Mouse (Mus musculus) stomach, embryonic 15.5 days (tissue): Measurements from ENCODE around the gene Itgam. TPM values are rescaled to one million over a fixed set of nuclear protein-coding genes. Genes with fewer than 3 reads are reported as not detected.
"Not testable (repeated sequence)": the region's sequence is repeated elsewhere in the genome, so short reads cannot be mapped to it uniquely, and the experiment has no call there.

Experiments used
- ATAC-seq: fragments of 200-750 bp; cut with Nextera tagmentation; 2 replicates; pipeline ENCODE4 v1.8.0; 2017; ENCODE audit warnings: low read depth, moderate number of reproducible peaks, moderate TSS enrichment; ENCODE audit not compliant: insufficient read depth, low FRiP score
- H3K27ac ChIP-seq: fragments of 300-500 bp; sonication (generic); 2 replicates; pipeline ENCODE4 v1.5.1; 2015; ENCODE audit warnings: mild to moderate bottlenecking, inconsistent platforms
- H3K27me3 ChIP-seq: fragments of 300-500 bp; sonication (generic); replicated peaks from 2 replicates; pipeline ENCODE4 v1.6.1; 2015; ENCODE audit warnings: inconsistent platforms
- H3K36me3 ChIP-seq: fragments of 300-500 bp; sonication (generic); 2 replicates; pipeline ENCODE4 v1.6.1; 2015; ENCODE audit warnings: inconsistent platforms
- H3K4me1 ChIP-seq: fragments of 300-500 bp; sonication (generic); 2 replicates; pipeline ENCODE4 v1.6.1; 2015; ENCODE audit warnings: inconsistent platforms
- H3K4me2 ChIP-seq: fragments of 300-500 bp; sonication (generic); 2 replicates; pipeline ENCODE4 v1.6.1; 2015; ENCODE audit warnings: mild to moderate bottlenecking, inconsistent platforms
- H3K4me3 ChIP-seq: fragments of 300-500 bp; sonication (generic); replicated peaks from 2 replicates; pipeline ENCODE4 v1.5.1; 2015; ENCODE audit warnings: inconsistent platforms
- H3K9ac ChIP-seq: fragments of 300-500 bp; sonication (generic); 2 replicates; pipeline ENCODE4 v1.6.1; 2015; ENCODE audit warnings: inconsistent platforms
- H3K9me3 ChIP-seq: fragments of 300-500 bp; sonication (generic); 2 replicates; pipeline ENCODE4 v1.6.1; 2016; ENCODE audit warnings: inconsistent platforms
- WGBS: fragments of 180-500 bp; shearing (Covaris S2); methylation state at CpG from one replicate; pipeline ENCODE4 v1.1.7; 2015; 5-methylcytosine and 5-hydroxymethylcytosine counted together
- polyA plus RNA-seq: library from polyadenylated mRNA; unstranded; fragments of >200 nt; fragmentation: Nextera tagmentation; extraction: Ambion mirVana; gene quantifications from 2 replicates; pipeline ENCODE4 v1.2.1, GENCODE M21; 2015

Itgam gene
- polyA plus RNA-seq, 1 experiment from 2014 or later: 3.5 TPM

DNA sequence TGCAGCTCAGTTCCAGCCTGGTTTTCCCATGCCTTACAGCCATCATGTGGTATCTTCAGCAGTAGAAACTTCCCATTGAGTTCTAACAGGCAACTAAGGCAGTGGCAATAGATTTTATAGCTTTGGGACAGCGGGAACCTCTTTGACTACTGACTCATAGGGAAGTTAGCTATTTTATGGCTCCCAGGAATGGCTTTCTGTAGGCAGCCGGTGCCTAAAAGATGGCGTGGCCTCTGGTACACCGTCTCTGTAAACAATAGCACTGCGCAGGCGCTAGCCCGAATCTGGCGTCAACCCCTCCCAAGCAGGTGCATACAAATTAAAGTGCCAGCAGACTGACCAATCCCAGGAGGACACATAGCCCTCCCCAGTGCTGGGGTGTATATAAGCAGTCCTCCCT is 88.5 kb downstream of the Itgam start:
- H3K36me3 ChIP-seq: no peaks in the 10 kb centered on the region
- no peaks in the 10 kb centered on the region for H3K27me3 ChIP-seq
- H3K4me3 ChIP-seq: no peak overlapping the region
- WGBS: 85% methylated on average over 8 of the region's 8 CpGs
- no peak overlapping the region for H3K9ac ChIP-seq
- ATAC-seq: no peak
- H3K27ac ChIP-seq: no peak overlapping the region
- H3K4me2 ChIP-seq: no peak overlapping the region
- no peaks in the 10 kb centered on the region for H3K9me3 ChIP-seq
- H3K4me1 ChIP-seq: no peaks in the 10 kb centered on the region

DNA sequence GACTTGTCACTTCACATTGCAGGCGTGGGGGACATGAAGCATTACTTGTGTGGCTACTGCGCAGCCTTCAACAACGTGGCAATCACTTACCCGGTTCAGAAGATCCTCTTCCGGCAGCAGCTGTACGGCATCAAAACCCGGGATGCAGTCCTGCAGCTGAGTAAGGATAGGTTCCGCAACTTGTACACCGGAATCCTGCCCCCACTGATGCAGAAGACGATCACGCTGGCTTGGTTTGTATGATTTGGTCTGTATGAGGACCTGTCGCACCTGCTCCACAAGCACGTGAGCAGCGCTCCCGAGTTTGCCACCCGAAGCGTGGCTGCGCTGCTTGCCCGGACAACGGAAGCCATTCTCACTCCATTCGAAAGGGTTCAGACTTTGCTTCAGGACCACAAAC is 91.6 kb downstream of the Itgam start, which contains the start of gene Itgad:
TSS of gene Itgad (plus strand) at position 301 of the 400 bp plus-strand sequence.
- H3K4me3 ChIP-seq: no peak within 1 kb of the TSS
- 91% methylated on average over 21 of the region's 21 CpGs for WGBS
- H3K4me2 ChIP-seq: no peak within 1 kb of the TSS
- H3K9ac ChIP-seq: no peak within 1 kb of the TSS
- no peaks in the 10 kb centered on the region for H3K36me3 ChIP-seq
- no peak within 1 kb of the TSS for H3K27ac ChIP-seq
- no peaks in the 10 kb centered on the region for H3K9me3 ChIP-seq
- no peak for ATAC-seq
- no peaks in the 10 kb centered on the region for H3K27me3 ChIP-seq
- H3K4me1 ChIP-seq: no peaks in the 10 kb centered on the region

DNA sequence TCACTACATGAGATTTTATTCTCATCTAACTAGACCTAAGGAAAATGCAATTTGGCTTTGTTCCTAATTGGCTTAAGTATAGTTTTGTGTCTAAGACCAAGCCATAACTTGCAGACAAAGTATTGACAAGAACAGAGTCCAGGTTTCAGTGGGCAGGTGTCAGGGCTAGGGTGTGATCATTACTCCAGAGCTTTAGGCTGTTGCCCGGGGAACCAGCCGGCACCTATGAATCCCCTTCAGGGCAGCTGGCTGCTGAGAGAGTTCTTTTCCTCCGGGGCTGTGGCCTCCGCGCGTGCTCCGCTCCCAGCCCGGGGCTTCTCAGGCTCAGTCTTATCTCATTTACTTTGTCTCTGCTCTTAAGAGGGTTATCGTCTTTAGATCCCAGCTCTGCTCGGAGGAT is 92.5 kb downstream of the Itgam start:
- Histone ChIP-seq H3K36me3 (no peaks in the 10 kb centered on the region), H3K9ac (no peak overlapping the region), H3K27ac (no peak overlapping the region), H3K4me3 (no peak overlapping the region), H3K9me3 (no peaks in the 10 kb centered on the region), H3K4me1 (no peaks in the 10 kb centered on the region), H3K4me2 (no peak overlapping the region), H3K27me3 (no peaks in the 10 kb centered on the region)
- ATAC-seq: no peak
- whole genome bisulfite sequencing: 54% methylated on average over 10 of the region's 10 CpGs

DNA sequence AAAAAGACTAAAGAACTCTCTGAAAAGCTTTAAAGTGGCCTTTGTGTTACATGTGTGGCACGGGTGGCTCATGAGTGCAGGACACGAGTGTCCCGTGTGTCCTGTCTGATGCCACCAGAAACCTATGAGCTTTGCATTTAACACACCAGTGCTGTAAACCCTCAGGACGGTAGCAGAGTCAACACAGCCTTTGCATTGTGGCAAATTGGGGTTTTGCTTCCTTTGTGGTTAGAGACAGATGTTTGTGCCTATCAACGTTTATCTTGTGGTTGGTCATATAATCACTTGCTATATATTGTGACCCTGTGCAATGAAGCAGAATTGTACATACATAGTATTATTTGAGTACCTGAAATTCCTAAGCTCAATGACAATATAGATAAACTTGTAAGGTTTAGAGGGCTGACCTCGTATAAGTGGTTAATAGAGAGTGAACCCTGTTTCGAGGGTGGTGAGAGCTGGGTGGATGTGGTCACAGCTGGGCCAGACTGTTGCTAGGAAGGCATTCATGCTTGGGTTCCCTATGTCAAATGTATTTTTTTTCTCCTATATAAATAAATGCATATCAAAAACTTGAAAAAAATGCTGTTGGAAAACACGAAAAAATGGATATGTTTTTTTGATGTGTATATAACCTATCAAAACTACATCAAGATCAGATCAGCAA is 96.4 kb downstream of the Itgam start:
- not testable (repeated sequence) for H3K27me3 ChIP-seq, ATAC-seq, H3K4me3 ChIP-seq, H3K36me3 ChIP-seq, H3K9ac ChIP-seq, H3K27ac ChIP-seq, H3K4me1 ChIP-seq, H3K4me2 ChIP-seq, H3K9me3 ChIP-seq
- WGBS: 66% methylated on average over 8 of the region's 8 CpGs

DNA sequence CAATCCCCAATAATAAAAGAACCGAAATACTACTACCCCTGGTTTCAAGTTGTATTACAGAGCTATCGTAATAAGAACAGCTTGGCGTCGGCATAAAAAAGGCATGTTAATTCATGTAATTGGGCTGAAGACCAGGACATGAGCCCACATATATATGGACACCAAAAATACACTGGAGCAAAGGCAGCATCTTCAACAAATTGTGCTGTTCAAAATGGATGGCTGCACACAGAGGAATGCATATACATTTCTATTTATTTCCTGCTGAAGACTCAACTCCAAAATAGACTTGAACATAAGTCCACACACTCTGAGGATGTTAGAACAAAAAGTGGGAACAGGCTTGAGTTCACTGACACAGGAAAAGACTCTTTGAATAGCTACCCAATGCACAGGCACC is 101.6 kb downstream of the Itgam start:
- H3K4me1 ChIP-seq: no peaks in the 10 kb centered on the region
- ATAC-seq: no peak
- no peak overlapping the region for H3K4me3 ChIP-seq
- 93% methylated on average over 4 of the region's 4 CpGs for WGBS
- no peak overlapping the region for H3K4me2 ChIP-seq
- no peak overlapping the region for H3K27ac ChIP-seq
- H3K36me3 ChIP-seq: no peaks in the 10 kb centered on the region
- no peak overlapping the region for H3K9ac ChIP-seq
- H3K9me3 ChIP-seq: no peaks in the 10 kb centered on the region
- H3K27me3 ChIP-seq: no peaks in the 10 kb centered on the region

DNA sequence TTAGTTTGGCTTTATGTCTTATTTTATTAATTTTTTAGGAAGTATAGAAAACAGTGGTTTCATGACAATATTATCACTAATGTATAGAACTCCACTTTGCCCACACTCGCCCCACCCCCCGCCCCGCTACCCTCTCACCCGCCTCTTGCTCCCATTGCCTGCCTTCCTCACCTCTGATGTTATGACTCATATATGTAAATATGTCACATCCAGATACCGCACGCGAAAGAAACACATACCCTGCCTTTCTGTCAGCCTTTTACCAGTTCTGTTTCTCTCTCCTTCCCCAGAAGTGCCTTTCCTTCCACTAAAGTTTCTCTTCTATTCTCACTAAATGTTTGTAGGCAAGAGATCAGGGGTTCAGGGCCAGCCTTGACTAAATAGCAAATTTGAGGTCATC is 104.0 kb downstream of the Itgam start:
- Histone ChIP-seq H3K9ac (no peak overlapping the region), H3K27ac (no peak overlapping the region), H3K9me3 (no peaks in the 10 kb centered on the region), H3K27me3 (no peaks in the 10 kb centered on the region), H3K4me2 (no peak overlapping the region), H3K4me1 (no peaks in the 10 kb centered on the region), H3K4me3 (no peak overlapping the region), H3K36me3 (no peaks in the 10 kb centered on the region)
- no peak for ATAC-seq
- 74% methylated on average over 7 of the region's 7 CpGs for WGBS

Other genes with a start within 250 kb of the Itgam start
- gene Stx4a, start 238.3 kb upstream of the Itgam start, polyA plus RNA-seq: 45.3 and 48.1 TPM in 2 replicates
- gene Stx1b, start 238.1 kb upstream of the Itgam start, polyA plus RNA-seq: 3.2 and 3.4 TPM in 2 replicates
- 9.1 and 10.9 TPM in 2 replicates for gene Zfp646, start 186.4 kb upstream of the Itgam start, polyA plus RNA-seq
- 14.6 and 16.7 TPM in 2 replicates for gene Zfp668, start 185.8 kb upstream of the Itgam start, polyA plus RNA-seq
- gene Prss53, start 171.7 kb upstream of the Itgam start, polyA plus RNA-seq: 1.7 and 1.8 TPM in 2 replicates
- gene Gm21974, start 167.2 kb upstream of the Itgam start, polyA plus RNA-seq: not detected in 2 replicates
- 186 and 190 TPM in 2 replicates for gene Vkorc1, start 167.0 kb upstream of the Itgam start, polyA plus RNA-seq
- 145 and 157 TPM in 2 replicates for gene Bckdk, start 158.6 kb upstream of the Itgam start, polyA plus RNA-seq
- 35.0 and 35.6 TPM in 2 replicates for gene Kat8, start 150.1 kb upstream of the Itgam start, polyA plus RNA-seq
- gene Prss8, start 132.5 kb upstream of the Itgam start, polyA plus RNA-seq: 61.2 and 70.2 TPM in 2 replicates
- 10.8 and 10.9 TPM in 2 replicates for gene Prss36, start 115.9 kb upstream of the Itgam start, polyA plus RNA-seq
- 367 and 393 TPM in 2 replicates for gene Fus, start 95.2 kb upstream of the Itgam start, polyA plus RNA-seq
- 177 and 185 TPM in 2 replicates for gene Pycard, start 68.8 kb upstream of the Itgam start, polyA plus RNA-seq
- gene Trim72, start 58.7 kb upstream of the Itgam start, polyA plus RNA-seq: 0.09 and 0.41 TPM in 2 replicates
- not detected in 2 replicates for gene Gm49368, start within 50 bp of the Itgam start, polyA plus RNA-seq
- 0.22 and 0.40 TPM in 2 replicates for gene Itgax, start 66.9 kb downstream of the Itgam start, polyA plus RNA-seq
- not detected in 2 replicates for gene Itgad, start 91.7 kb downstream of the Itgam start, polyA plus RNA-seq
- gene Cox6a2, start 143.7 kb downstream of the Itgam start, polyA plus RNA-seq: 1.0 and 2.4 TPM in 2 replicates
- gene Armc5, start 174.7 kb downstream of the Itgam start, polyA plus RNA-seq: 18.2 and 19.9 TPM in 2 replicates
- 6.1 and 7.1 TPM in 2 replicates for gene 9130023H24Rik, start 175.4 kb downstream of the Itgam start, polyA plus RNA-seq
- gene Tgfb1i1, start 184.2 kb downstream of the Itgam start, polyA plus RNA-seq: 184 and 204 TPM in 2 replicates
- gene Slc5a2, start 203.0 kb downstream of the Itgam start, polyA plus RNA-seq: 0.57 and 1.1 TPM in 2 replicates
- gene BC017158, start 235.5 kb downstream of the Itgam start, polyA plus RNA-seq: 34.7 and 40.3 TPM in 2 replicates